Mouse (Mus musculus) forebrain, embryonic 11.5 days (tissue): Measurements from ENCODE around the gene Lama1. TPM values are rescaled to one million over a fixed set of nuclear protein-coding genes. Genes with fewer than 3 reads are reported as not detected.

Experiments used
- ATAC-seq: fragments of 200-750 bp; cut with Nextera tagmentation; replicated peaks from 2 replicates; pipeline ENCODE4 v1.8.0; 2017; ENCODE audit warnings: moderate TSS enrichment; ENCODE audit not compliant: low FRiP score
- DNase-seq: peaks from one replicate; pipeline ENCODE4 v3.0.0-alpha.2; 2017; ENCODE audit warnings: low spot score
- H3K27ac ChIP-seq: fragments of 300-500 bp; sonication (generic); 2 replicates; pipeline ENCODE4 v1.5.1; 2014; ENCODE audit warnings: low read depth, low read length
- H3K27me3 ChIP-seq: fragments of 300-500 bp; sonication (generic); 2 replicates; pipeline ENCODE4 v1.6.1; 2014; ENCODE audit warnings: mild to moderate bottlenecking, low read length, mixed read lengths; ENCODE audit not compliant: control insufficient read depth, insufficient read depth
- H3K36me3 ChIP-seq: fragments of 300-500 bp; sonication (generic); 2 replicates; pipeline ENCODE4 v1.6.1; 2014; ENCODE audit warnings: mild to moderate bottlenecking, low read length, moderate library complexity, mixed read lengths; ENCODE audit not compliant: control insufficient read depth, insufficient read depth
- H3K4me1 ChIP-seq: fragments of 300-500 bp; sonication (generic); replicated peaks from 2 replicates; pipeline ENCODE4 v1.6.1; 2014; ENCODE audit warnings: low read length, mixed read lengths; ENCODE audit not compliant: control insufficient read depth, insufficient read depth
- H3K4me2 ChIP-seq: fragments of 300-500 bp; sonication (generic); 2 replicates; pipeline ENCODE4 v1.6.1; 2014; ENCODE audit warnings: low read depth, mild to moderate bottlenecking, low read length, moderate library complexity, mixed read lengths; ENCODE audit not compliant: severe bottlenecking
- H3K4me3 ChIP-seq: fragments of 300-500 bp; sonication (generic); 2 replicates; pipeline ENCODE4 v1.5.1; 2014; ENCODE audit warnings: low read depth, low read length
- H3K9ac ChIP-seq: fragments of 300-500 bp; sonication (generic); 2 replicates; pipeline ENCODE4 v1.6.1; 2014; ENCODE audit warnings: low read length
- H3K9me3 ChIP-seq: fragments of 300-500 bp; sonication (generic); 2 replicates; pipeline ENCODE4 v1.6.1; 2016; ENCODE audit warnings: low read length, mixed read lengths; ENCODE audit not compliant: control insufficient read depth
- WGBS: fragments of 180-500 bp; shearing (Covaris S2); extraction: QIAGEN DNeasy Blood & Tissue Kit; methylation state at CpG from one replicate; pipeline ENCODE4 v1.1.7; 2014; 5-methylcytosine and 5-hydroxymethylcytosine counted together
- polyA plus RNA-seq: library from polyadenylated mRNA; unstranded; fragments of >200 nt; fragmentation: Nextera tagmentation; extraction: Ambion mirVana; gene quantifications from 2 replicates; pipeline ENCODE4 v1.2.1, GENCODE M21; 2014

The Lama1 gene
- polyA plus RNA-seq, 1 experiment from 2014 or later = 31.5 TPM

DNA sequence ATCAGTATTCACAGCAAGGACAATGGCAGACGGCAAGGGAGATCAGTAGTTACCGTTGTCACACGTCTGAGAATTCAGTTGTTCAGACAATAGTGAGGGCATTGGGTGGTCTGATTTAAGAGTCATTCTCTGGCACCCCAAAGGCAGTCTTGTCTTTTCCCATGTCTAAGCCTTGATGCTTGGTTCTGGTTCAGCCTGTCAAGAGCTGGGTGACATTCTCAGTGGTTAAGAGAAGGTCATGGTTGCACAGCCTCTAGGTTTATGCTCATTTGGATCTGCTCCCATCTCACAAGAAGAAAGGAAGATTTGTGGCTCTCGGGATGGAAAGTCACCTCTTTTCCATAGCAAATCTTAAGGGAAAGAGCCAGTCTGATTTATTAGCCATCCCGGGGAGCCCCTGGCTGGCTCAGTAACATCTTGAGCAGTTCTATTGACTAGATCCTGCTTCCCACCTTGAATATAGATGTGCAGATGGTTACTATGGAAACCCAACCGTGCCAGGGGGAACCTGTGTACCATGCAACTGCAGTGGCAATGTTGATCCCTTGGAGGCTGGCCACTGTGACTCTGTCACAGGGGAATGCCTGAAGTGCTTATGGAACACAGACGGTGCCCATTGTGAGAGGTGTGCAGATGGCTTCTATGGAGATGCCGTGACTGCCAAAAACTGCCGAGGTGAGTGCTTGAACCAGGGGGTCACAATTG is 67.3 kb downstream of the Lama1 start:
- no peak for ATAC-seq
- Histone ChIP-seq H3K4me2 (no peak overlapping the region), H3K4me1 (no peaks in the 10 kb centered on the region), H3K9me3 (no peaks in the 10 kb centered on the region), H3K4me3 (no peak overlapping the region), H3K27me3 (no peaks in the 10 kb centered on the region), H3K9ac (no peak overlapping the region), H3K36me3 (no peaks in the 10 kb centered on the region), H3K27ac (no peak overlapping the region)
- WGBS = 89% methylated on average over 9 of the region's 9 CpGs
- peak; percentile 26 for DNase-seq

DNA sequence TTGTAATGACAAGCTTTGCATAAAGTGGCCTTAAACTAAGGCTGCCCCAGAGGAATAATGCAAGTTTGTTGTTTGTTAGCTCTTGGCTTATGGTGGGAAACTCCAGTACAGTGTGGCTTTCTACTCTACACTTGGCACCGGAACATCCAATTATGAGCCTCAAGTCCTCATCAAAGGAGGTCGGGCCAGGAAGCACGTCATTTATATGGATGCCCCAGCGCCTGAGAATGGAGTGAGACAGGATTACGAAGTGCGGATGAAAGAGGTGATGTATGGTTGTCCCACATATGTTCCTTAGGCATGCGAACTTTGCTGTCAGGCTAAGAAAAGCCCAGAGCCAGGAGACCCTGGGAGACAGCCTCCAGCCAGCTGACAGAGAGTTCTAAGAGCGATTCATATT is 76.5 kb downstream of the Lama1 start:
- no peak overlapping the region for H3K4me3 ChIP-seq
- no peak overlapping the region for H3K9ac ChIP-seq
- ATAC-seq = no peak
- no peaks in the 10 kb centered on the region for H3K36me3 ChIP-seq
- no peak overlapping the region for H3K4me2 ChIP-seq
- H3K4me1 ChIP-seq = no peaks in the 10 kb centered on the region
- no peaks in the 10 kb centered on the region for H3K9me3 ChIP-seq
- no peaks in the 10 kb centered on the region for H3K27me3 ChIP-seq
- DNase-seq = no peak
- no peak overlapping the region for H3K27ac ChIP-seq
- 88% methylated on average over 8 of the region's 8 CpGs for WGBS

DNA sequence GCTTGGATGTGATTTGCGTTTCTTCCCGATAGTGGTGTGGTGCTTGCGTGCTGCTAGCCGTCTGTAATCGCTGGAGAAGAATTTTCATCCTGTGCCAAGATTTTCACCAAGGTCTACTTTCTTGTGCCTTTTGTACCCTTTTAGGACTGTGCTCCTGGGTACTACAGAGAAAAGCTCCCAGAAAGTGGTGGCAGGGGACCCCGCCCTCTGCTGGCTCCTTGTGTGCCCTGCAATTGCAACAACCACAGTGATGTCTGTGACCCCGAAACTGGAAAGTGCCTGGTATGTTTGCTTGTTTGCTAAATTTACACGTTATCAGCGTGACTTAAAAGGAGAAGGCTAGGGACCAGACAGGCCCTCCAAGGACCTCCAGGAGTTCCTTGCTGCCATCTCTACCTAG is 79.7 kb downstream of the Lama1 start:
- no peak overlapping the region for H3K9ac ChIP-seq
- H3K4me1 ChIP-seq = no peaks in the 10 kb centered on the region
- H3K4me3 ChIP-seq = no peak overlapping the region
- ATAC-seq = no peak
- WGBS = 78% methylated on average over 9 of the region's 9 CpGs
- no peaks in the 10 kb centered on the region; the same call in 1 of the 2 replicates for H3K36me3 ChIP-seq
- H3K4me2 ChIP-seq = no peak overlapping the region
- peak; percentile 58 for DNase-seq
- no peaks in the 10 kb centered on the region for H3K27me3 ChIP-seq
- no peaks in the 10 kb centered on the region for H3K9me3 ChIP-seq
- H3K27ac ChIP-seq = no peak overlapping the region

GRCm38 (mm10) chr17:67779812-67780211 is 82.8 kb downstream of the Lama1 start:
- Histone ChIP-seq H3K4me2 (no peak overlapping the region), H3K4me3 (no peak overlapping the region), H3K27ac (no peak overlapping the region), H3K9me3 (no peaks in the 10 kb centered on the region), H3K4me1 (no peaks in the 10 kb centered on the region), H3K36me3 (no peaks in the 10 kb centered on the region; the same call in none of the 2 replicates), H3K9ac (no peak overlapping the region), H3K27me3 (no peaks in the 10 kb centered on the region)
- 65% methylated on average over 4 of the region's 4 CpGs for WGBS
- DNase-seq (peak; percentile 67), ATAC-seq (peak; percentile 46; the same call in 1 of the 2 replicates)

- Histone ChIP-seq H3K36me3 (peaks cover 2% of the 10 kb centered on the region; the same call in 1 of the 2 replicates), H3K9ac (no peak overlapping the region), H3K27ac (no peak overlapping the region), H3K9me3 (no peaks in the 10 kb centered on the region), H3K4me1 (no peaks in the 10 kb centered on the region), H3K4me2 (no peak overlapping the region), H3K27me3 (no peaks in the 10 kb centered on the region), H3K4me3 (no peak overlapping the region)
- ATAC-seq (no peak), DNase-seq (no peak)
- 95% methylated on average over 10 of the region's 10 CpGs for WGBS
Observed at GRCm38 (mm10) chr17:67791091-67791490, 94.0 kb downstream of the Lama1 start.

GRCm38 (mm10) chr17:67809171-67809570 is 112.1 kb downstream of the Lama1 start:
- no peak overlapping the region for H3K27ac ChIP-seq
- H3K36me3 ChIP-seq = peaks cover 9% of the 10 kb centered on the region; the same call in 1 of the 2 replicates
- no peak for ATAC-seq
- no peak overlapping the region for H3K4me2 ChIP-seq
- H3K4me1 ChIP-seq = no peaks in the 10 kb centered on the region
- no peak overlapping the region for H3K4me3 ChIP-seq
- 94% methylated on average over 16 of the region's 16 CpGs for WGBS
- no peak overlapping the region for H3K9ac ChIP-seq
- H3K27me3 ChIP-seq = no peaks in the 10 kb centered on the region
- DNase-seq = no peak
- H3K9me3 ChIP-seq = no peaks in the 10 kb centered on the region

DNA sequence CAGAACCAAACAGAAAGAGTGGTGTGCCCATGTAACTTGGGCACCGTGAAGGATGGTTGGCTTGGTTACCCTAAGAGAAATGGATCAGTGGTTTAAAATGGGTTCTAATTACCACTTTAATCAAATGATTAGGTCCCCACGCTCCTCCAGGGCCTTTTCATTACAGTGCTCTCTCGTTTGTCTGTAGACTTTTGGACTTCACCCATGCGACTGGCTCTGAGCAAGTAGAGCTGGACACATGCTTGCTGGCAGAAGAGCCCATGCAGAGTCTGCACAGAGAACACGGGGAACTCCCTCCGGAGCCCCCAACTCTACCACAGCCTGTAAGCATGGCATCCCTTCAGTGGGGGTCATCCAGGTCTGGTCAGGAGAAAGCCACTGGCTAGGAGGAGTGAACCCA is 116.6 kb downstream of the Lama1 start:
- H3K4me2 ChIP-seq = no peak overlapping the region
- H3K9me3 ChIP-seq = no peaks in the 10 kb centered on the region
- no peaks in the 10 kb centered on the region for H3K27me3 ChIP-seq
- ATAC-seq (no peak), DNase-seq (no peak)
- no peak overlapping the region for H3K27ac ChIP-seq
- no peak overlapping the region for H3K4me3 ChIP-seq
- H3K9ac ChIP-seq = no peak overlapping the region
- H3K4me1 ChIP-seq = no peaks in the 10 kb centered on the region
- H3K36me3 ChIP-seq = peaks cover 20% of the 10 kb centered on the region; the same call in 1 of the 2 replicates
- 97% methylated on average over 6 of the region's 6 CpGs for WGBS

DNA sequence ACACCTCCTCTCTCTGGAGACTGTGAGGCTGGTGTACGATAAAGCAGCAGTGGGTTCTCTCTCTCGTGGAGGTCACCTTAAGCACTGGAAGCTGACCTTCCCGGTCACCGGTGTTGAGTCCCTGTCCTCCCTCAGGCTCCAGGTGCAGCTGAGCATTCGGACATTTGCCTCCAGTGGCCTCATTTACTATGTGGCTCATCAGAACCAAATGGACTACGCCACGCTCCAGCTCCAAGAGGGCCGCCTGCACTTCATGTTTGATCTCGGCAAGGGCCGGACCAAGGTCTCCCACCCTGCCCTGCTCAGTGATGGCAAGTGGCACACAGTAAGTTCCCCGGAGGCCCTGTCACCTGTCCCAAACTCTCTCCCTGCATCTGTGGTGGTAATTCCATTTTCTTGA is 118.7 kb downstream of the Lama1 start:
- DNase-seq (no peak), ATAC-seq (no peak)
- no peak overlapping the region for H3K4me2 ChIP-seq
- no peak overlapping the region for H3K4me3 ChIP-seq
- 95% methylated on average over 11 of the region's 11 CpGs for WGBS
- H3K4me1 ChIP-seq = no peaks in the 10 kb centered on the region
- no peak overlapping the region for H3K9ac ChIP-seq
- no peaks in the 10 kb centered on the region for H3K27me3 ChIP-seq
- no peaks in the 10 kb centered on the region for H3K9me3 ChIP-seq
- H3K27ac ChIP-seq = no peak overlapping the region
- peaks cover 23% of the 10 kb centered on the region for H3K36me3 ChIP-seq

DNA sequence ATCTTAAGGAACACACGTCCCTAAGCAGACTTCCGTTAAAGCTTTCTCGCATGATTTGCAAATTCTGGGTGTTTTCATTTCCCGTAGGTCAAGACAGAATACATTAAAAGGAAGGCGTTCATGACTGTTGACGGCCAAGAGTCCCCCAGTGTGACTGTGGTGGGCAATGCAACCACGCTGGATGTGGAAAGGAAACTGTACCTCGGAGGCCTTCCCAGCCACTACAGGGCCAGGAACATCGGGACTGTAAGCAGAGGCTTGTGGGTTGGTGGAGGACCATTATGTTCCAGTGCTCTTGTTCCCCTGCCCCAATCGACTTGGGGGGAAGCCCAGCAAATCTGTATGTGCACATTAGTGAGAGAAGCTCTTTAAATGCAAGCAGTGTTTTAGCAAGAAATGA is 119.9 kb downstream of the Lama1 start:
- no peaks in the 10 kb centered on the region for H3K27me3 ChIP-seq
- H3K4me1 ChIP-seq = no peaks in the 10 kb centered on the region
- H3K9ac ChIP-seq = no peak overlapping the region
- H3K9me3 ChIP-seq = no peaks in the 10 kb centered on the region
- H3K36me3 ChIP-seq = peaks cover 17% of the 10 kb centered on the region
- no peak for DNase-seq
- 93% methylated on average over 10 of the region's 10 CpGs for WGBS
- no peak for ATAC-seq
- H3K4me3 ChIP-seq = no peak overlapping the region
- H3K4me2 ChIP-seq = no peak overlapping the region
- H3K27ac ChIP-seq = no peak overlapping the region
